Mouse (Mus musculus) retina, postnatal 7 days (tissue): ENCODE measurements at regions not wholly inside any gene's neighbourhood (a gene's known extent, or its start where the extent isn't known, plus 50 kb on each side); places are given as distances from the start of the nearest gene placed in this dataset.

Source experiments
- DNase-seq: peaks from one replicate; pipeline ENCODE4 v3.0.0-alpha.2; 2012; ENCODE audit warnings: low read depth, low spot score

GRCm38 (mm10) chr3:154391629-154392028 lies 61.2 kb upstream of the Lhx8 start:
- DNase-seq, result no peak

GRCm38 (mm10) chr3:154388656-154389055 lies 58.2 kb upstream of the Lhx8 start:
- DNase-seq, result no peak

- no peak for DNase-seq
These were observed 56.8 kb upstream of the Lhx8 start for GRCm38 (mm10) chr3:154387271-154387670.

- no peak for DNase-seq
These were observed 55.4 kb upstream of the Lhx8 start for GRCm38 (mm10) chr3:154385831-154386312.

- DNase-seq, result no peak
These were observed 52.4 kb upstream of the Lhx8 start for GRCm38 (mm10) chr3:154382811-154383210.

- DNase-seq, result no peak
These were observed 51.1 kb upstream of the Lhx8 start for GRCm38 (mm10) chr3:154381561-154381960.
